ENCODE assay signal across 9 mouse cellular contexts in genomic region chr14:73389059-73389458, GRCm38 (mm10). TPM values are rescaled to one million over a fixed set of nuclear protein-coding genes. Genes with fewer than 3 reads are reported as not detected.
DNase-seq lines count a peak whose midpoint lies in the region; ATAC-seq and TF ChIP-seq lines count a peak whose summit lies in the region.
"Had no signal": no experiment of that assay in that cellular context is flagged by ENCODE, and none has a peak within 500 bp of the region (broad histone marks: within the 10 kb centered on the region; RNA-seq: fewer than 3 reads in every experiment).

No protein-coding gene starts in this region.

- 50% methylated on average over 7 of the region's 7 CpGs for WGBS in embryonic facial prominence, embryonic 15.5 days
- WGBS in liver, embryonic 15.5 days (ENCODE audit: insufficient replicate concordance) = 39% methylated on average over 7 of the region's 7 CpGs
- 57% methylated on average over 7 of the region's 7 CpGs for WGBS in stomach, embryonic 15.5 days

- peak overlapping the region; percentile 76 for H3K27ac ChIP-seq in layer of hippocampus, adult 2 months
- peak overlapping the region; percentile 80 for H3K27ac ChIP-seq in embryonic facial prominence, embryonic 15.5 days (replicated peaks)
- H3K27ac ChIP-seq in liver, embryonic 15.5 days (replicated peaks) = peak overlapping the region; percentile 24
- peak overlapping the region; percentile 79 for H3K27ac ChIP-seq in stomach, embryonic 15.5 days

- peaks cover 17% of the 10 kb centered on the region; the same call in 1 of the 2 replicates for H3K4me1 ChIP-seq in embryonic facial prominence, embryonic 15.5 days
- peaks cover 46% of the 10 kb centered on the region for H3K4me1 ChIP-seq in liver, embryonic 15.5 days (replicated peaks)
- peaks cover 15% of the 10 kb centered on the region for H3K4me1 ChIP-seq in stomach, embryonic 15.5 days

- H3K4me2 ChIP-seq in embryonic facial prominence, embryonic 15.5 days (replicated peaks) = no peak overlapping the region
- H3K4me2 ChIP-seq in liver, embryonic 15.5 days = no peak overlapping the region
- H3K4me2 ChIP-seq in stomach, embryonic 15.5 days = 0 out of 2 replicates have a peak overlapping the region, but pooled peaks have one; percentile 11

- TF ChIP-seq CTCF in layer of hippocampus, adult 2 months (conservative IDR thresholded peaks at IDR 0.05) = no peak

- ATAC-seq in embryonic facial prominence, embryonic 15.5 days (ENCODE audit: insufficient number of reproducible peaks, low FRiP score, low TSS enrichment, low read depth) = no peak
- ATAC-seq in liver, embryonic 15.5 days (ENCODE audit: insufficient read depth) = no peak
- no peak for ATAC-seq in stomach, embryonic 15.5 days (ENCODE audit: insufficient read depth, low FRiP score, low read depth)
- ATAC-seq in frontal cortex, adult (ENCODE audit: low TSS enrichment) = no peak

- H3K9me3 ChIP-seq in embryonic facial prominence, embryonic 15.5 days (replicated peaks) = no peaks in the 10 kb centered on the region
- H3K9me3 ChIP-seq in liver, embryonic 15.5 days (replicated peaks) = no peaks in the 10 kb centered on the region
- H3K9me3 ChIP-seq in stomach, embryonic 15.5 days = no peaks in the 10 kb centered on the region

- no peak overlapping the region for H3K4me3 ChIP-seq in layer of hippocampus, adult 2 months
- no peak overlapping the region for H3K4me3 ChIP-seq in embryonic facial prominence, embryonic 15.5 days (replicated peaks)
- H3K4me3 ChIP-seq in liver, embryonic 15.5 days (replicated peaks) = no peak overlapping the region
- H3K4me3 ChIP-seq in stomach, embryonic 15.5 days (replicated peaks) = no peak overlapping the region

- no peaks in the 10 kb centered on the region for H3K36me3 ChIP-seq in embryonic facial prominence, embryonic 15.5 days
- H3K36me3 ChIP-seq in liver, embryonic 15.5 days (replicated peaks) = no peaks in the 10 kb centered on the region
- H3K36me3 ChIP-seq in stomach, embryonic 15.5 days = no peaks in the 10 kb centered on the region

- H3K9ac ChIP-seq in embryonic facial prominence, embryonic 15.5 days = no peak overlapping the region
- H3K9ac ChIP-seq in liver, embryonic 15.5 days = no peak overlapping the region
- no peak overlapping the region for H3K9ac ChIP-seq in stomach, embryonic 15.5 days

- no peaks in the 10 kb centered on the region for H3K27me3 ChIP-seq in embryonic facial prominence, embryonic 15.5 days
- no peaks in the 10 kb centered on the region for H3K27me3 ChIP-seq in liver, embryonic 15.5 days
- H3K27me3 ChIP-seq in stomach, embryonic 15.5 days (replicated peaks) = no peaks in the 10 kb centered on the region

- DNase-seq in layer of hippocampus, adult 2 months (ENCODE audit: low spot score in 2 of 2) = no peak
- no peak for DNase-seq in layer of hippocampus, postnatal 10 days (ENCODE audit: low spot score in 2 of 2)
- no peak for DNase-seq in left cerebral cortex, adult 8-10 months (ENCODE audit: low spot score in 2 of 2)
- DNase-seq in frontal cortex, postnatal 36 days (ENCODE audit: low spot score in 2 of 2) = no peak
- DNase-seq: cerebellum, adult 9-10 months had no signal

RNA-seq across cellular contexts. Expression of gene Itm2b, which starts 4.0 kb away (rescaled TPM):
- 1,000 to 10,000 TPM in 1 of 2 experiments, 100 to 1,000 TPM in 1; 989 to 1,035 TPM for total RNA-seq in layer of hippocampus, adult 2 months (2021)
- 100 to 1,000 TPM; 792 to 848 TPM for total RNA-seq in layer of hippocampus, postnatal 10 days (2021)
- 1,155 and 1,174 TPM in 2 replicates for polyA plus RNA-seq in embryonic facial prominence, embryonic 15.5 days (2015; fragmentation: Nextera tagmentation; extraction: Ambion mirVana)
- polyA plus RNA-seq in liver, embryonic 15.5 days (2015; fragmentation: Nextera tagmentation; extraction: Ambion mirVana) = 524 and 538 TPM in 2 replicates
- polyA plus RNA-seq in stomach, embryonic 15.5 days (2015; fragmentation: Nextera tagmentation; extraction: Ambion mirVana) = 866 and 945 TPM in 2 replicates
- 100 to 1,000 TPM; 726 to 856 (median 801) TPM for total RNA-seq in left cerebral cortex, adult 8-10 months (2022)

Comparison
In these comparisons a context has a peak if more than half of its experiments do, and no peak if none do; other contexts are left out.
1. H3K27ac ChIP-seq: peak in every context shown above with its lines; median percentile 80 in embryonic facial prominence, embryonic 15.5 days; 79 in stomach, embryonic 15.5 days; 76 in layer of hippocampus, adult 2 months; 24 in liver, embryonic 15.5 days.